ENCODE assay signal across 18 mouse cellular contexts in genomic region chr19:55955126-55955525, GRCm38 (mm10).
"Had no signal": no experiment of that assay in that cellular context is flagged by ENCODE, and none has a peak within 500 bp of the region (broad histone marks: within the 10 kb centered on the region; RNA-seq: fewer than 3 reads in every experiment).

No protein-coding gene starts in this region.

- H3K4me3 ChIP-seq: midbrain, embryonic 10.5 days; midbrain, embryonic 12.5 days; myocyte; neural tube, embryonic 13.5 days; neural tube, embryonic 15.5 days had no signal

- H3K27me3 ChIP-seq: midbrain, embryonic 12.5 days; neural tube, embryonic 13.5 days; neural tube, embryonic 15.5 days had no signal

- DNase-seq: lung, adult 18-20 months; lung, embryonic 14.5 days; lung, postnatal 10 days; lung, postnatal 4 days; midbrain, embryonic 14.5 days; retina, postnatal 1 day; right cerebral cortex, adult 18-20 months; right cerebral cortex, postnatal 25 days; right cerebral cortex, postnatal 4 days; spleen, adult 18-20 months; thymus, adult 18-20 months; thymus, postnatal 14 days; thymus, postnatal 36 days had no signal

- H3K27ac ChIP-seq: midbrain, embryonic 10.5 days; midbrain, embryonic 12.5 days; neural tube, embryonic 13.5 days; neural tube, embryonic 15.5 days had no signal

- H3K36me3 ChIP-seq: midbrain, embryonic 10.5 days; midbrain, embryonic 12.5 days; neural tube, embryonic 13.5 days; neural tube, embryonic 15.5 days had no signal

- H3K9me3 ChIP-seq: neural tube, embryonic 15.5 days had no signal
